Mouse (Mus musculus) lung, postnatal 14 days (tissue): ENCODE results near the gene Ric8a.
A peak's percentile ranks its signal among the peaks of the same experiment; 100 is the strongest.

Experiments
- DNase-seq: peaks from one replicate; pipeline ENCODE4 v3.0.0; 2021

Gene Ric8a

GRCm38 (mm10) chr7:140894611-140895010, 37.9 kb downstream of the Ric8a start:
- DNase-seq, result no peak

DNA sequence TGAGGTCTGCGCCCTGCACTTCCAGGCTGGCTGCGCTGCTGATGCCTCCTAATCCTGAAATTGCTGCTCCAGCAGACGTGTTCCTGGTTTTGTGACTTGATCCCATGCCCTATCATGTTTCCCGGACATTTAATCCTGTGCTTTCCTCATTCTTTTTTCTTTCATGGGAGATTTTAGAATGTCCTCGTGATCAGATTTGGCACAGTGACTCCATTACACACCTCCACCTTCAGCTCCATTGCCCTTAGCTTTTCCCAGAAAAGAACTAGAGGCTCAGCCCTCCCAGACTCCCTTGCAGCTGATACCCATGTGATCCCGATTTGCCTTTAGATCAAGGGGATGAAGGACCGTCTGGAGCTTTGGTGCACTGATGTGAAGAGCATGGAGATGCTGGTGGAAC, 41.1 kb downstream of the Ric8a start:
- DNase-seq, result no peak

- no peak for DNase-seq
These were observed 42.4 kb downstream of the Ric8a start for GRCm38 (mm10) chr7:140899121-140899520.

DNA sequence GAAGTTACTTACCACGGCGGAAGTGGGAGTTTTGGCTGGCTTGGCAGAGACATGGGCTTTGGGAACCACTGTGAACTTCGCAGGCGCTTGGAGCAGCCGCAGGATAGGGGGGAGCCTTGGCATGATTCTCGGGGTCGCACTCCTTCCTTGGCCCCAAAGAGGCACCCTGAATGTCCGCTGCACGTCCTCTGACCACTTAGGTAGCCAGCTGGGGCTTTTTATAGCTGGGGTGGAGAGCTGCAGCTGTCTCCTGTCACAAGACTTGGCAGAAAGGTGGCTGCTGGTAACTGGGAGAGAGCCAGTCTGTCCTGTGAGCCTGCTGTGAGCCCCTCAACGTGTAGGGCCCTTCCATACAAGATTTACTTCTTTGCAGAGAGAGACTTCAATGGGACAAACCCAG, 43.5 kb downstream of the Ric8a start, which contains the start of gene Cox8b:
Gene Cox8b (minus strand): TSS at position 227 of the 400 bp plus-strand sequence.
- DNase-seq, result no peak

DNA sequence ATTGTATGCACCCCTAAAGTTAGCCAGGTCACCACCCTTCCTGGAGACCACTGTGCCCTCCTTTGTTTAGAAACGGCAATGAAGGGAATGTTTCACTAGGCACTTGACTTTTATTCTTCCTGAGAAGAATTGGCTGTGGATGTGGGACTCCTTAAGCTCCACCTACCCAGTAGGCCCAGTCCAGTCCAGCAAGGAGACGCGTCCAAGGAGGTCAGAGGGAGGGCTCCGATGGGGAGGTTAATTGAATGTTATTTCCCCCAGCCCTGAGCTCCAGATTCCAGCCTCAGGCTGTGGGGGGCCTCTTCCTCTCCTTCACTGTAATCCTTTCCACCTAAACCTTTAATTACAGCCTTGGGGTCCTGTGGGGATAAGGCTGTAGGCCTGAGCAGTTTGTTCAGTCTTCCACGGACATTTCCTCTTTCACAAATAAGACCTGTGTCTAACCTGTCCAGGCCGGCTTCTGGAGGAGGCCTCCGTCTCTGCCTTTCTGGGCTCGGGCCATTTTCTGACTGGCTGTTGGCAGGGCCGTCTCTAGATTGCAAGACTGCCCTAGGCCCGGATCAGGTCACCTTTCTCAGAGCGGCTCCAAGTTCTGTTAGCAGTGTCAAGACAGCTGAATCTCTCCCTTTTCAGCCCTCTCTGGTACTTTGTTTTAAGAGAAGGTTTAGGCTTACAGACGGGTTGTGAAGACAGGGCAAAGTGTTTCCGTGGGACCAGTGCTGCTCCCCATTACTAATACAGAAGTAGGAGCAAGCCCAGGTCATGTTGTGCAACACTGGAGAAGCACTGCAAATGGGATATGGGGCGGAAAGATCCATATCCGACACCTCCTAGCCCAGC, 45.5 kb downstream of the Ric8a start:
- DNase-seq, result peak; percentile 29

DNA sequence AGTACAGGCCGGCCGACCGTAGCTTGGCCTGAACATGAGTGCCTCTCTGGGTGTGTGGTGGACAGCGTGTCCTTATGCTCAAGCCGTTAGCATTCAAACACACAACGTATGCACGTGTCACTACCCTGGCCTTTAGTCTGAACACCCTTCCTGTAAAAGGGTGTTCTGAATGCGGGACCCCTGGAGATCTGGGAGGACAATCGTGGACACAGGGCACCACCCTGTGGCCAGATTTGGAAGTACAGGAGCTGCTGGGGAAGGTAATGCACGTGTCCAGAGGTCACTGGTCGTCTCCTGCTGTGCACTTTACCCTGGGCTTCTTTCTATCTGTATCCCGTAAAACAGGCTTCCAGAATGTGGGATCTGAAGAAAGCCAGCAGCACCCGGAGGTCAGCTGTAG, 46.5 kb downstream of the Ric8a start:
- DNase-seq, result peak; percentile 87

DNA sequence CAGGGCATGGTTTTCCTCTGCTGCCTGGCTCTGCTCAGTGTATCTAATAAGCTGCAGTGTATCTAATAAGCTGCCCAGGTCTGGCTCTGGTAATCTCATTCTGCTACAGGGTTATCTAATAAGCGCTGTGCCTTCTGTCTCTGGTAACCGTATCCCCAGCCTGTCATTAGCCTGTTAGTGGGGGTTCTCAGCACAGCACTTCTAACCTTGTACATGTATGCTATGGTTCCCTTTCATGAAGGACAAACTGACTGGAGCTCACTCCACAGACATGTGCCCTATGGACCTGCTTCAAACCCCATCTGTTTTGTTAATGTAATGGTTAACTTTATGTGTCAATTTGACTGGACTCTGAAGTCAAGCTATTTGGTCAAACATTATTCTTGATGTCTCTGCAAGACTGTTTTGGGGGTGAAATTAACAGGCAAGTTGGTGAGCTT, 48.9 kb downstream of the Ric8a start:
- no peak for DNase-seq

DNA sequence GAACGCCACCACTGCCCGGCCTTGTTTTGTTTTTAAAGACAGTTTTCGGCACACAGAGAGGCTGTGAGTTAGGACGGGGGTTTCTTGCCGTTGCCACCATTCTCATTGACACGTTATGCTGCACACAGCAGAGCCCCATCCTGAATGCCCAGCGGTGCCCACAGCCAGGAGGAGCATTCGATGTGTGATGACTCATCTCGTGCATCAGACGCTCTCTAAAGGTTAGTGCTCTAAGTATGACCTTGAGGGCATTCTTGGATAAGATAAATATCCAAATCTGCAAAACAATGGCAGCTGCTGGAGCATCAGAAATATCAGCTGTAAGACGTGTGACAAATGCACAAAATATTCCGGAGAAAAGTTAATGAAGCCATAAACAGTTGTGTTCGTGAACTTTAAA, 50.4 kb downstream of the Ric8a start:
- DNase-seq, result no peak

- no peak for DNase-seq
These were observed 50.9 kb downstream of the Ric8a start for GRCm38 (mm10) chr7:140907697-140908096.

GRCm38 (mm10) chr7:140908181-140908580, 51.4 kb downstream of the Ric8a start:
- no peak for DNase-seq

- DNase-seq, result peak; percentile 83
These were observed 51.9 kb downstream of the Ric8a start for GRCm38 (mm10) chr7:140908634-140909107.

DNA sequence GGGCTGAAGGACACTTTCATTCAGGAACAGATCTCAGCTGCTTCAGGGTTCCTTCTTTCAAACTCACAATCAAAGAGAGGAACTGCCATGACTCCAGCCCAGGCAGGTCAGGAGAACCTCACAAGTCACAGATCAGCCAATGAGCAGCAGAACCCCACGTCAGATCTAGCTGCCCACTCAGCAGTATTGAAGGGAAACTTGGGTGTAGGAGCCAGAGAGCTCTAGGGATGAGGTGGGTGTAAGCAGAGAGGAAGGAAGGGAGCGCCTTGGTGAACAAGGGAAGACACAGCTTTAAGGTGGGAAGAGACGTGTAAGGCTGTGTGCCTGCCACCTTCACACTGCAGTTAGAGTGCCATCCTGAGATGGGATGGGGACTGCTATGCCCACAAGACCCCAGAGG, 55.5 kb downstream of the Ric8a start:
- DNase-seq, result no peak

DNA sequence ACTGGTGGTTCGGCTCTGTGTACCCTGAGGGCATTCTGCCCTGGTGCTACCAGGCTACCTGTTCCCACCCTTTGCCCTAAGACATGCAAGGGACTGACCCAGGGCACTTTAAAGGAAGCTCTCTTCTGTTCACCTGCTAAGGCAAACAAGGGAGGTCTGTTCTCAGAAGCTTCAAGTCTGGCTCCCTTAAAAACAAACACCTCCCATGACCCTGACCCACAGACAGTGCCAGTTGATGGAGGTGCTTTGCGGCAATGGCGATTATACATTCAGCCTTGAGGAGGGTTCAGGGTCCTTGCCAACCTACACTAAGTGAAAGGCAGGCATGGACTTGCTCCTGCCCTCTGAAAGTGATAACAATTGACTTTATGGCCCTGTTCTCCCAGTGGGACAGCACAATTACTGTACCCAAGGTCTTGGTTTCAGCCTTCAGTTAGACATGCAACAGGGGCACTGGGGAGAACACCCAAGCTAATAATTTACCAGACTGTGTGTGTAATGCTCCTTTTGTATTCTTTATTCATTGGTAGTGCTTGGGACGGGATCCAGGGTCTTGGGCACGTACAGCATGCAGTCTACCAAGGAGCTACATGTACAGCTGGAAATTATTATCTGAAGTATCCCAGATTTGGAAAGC, 56.2 kb downstream of the Ric8a start:
- DNase-seq, result no peak
